Mouse (Mus musculus) neutrophil, adult 83 days (primary cell): ENCODE measurements around the gene Mettl5. TPM values are rescaled to one million over a fixed set of nuclear protein-coding genes. Genes with fewer than 3 reads are reported as not detected.

Experiments used
- total RNA-seq, 2 experiments: library from RNA; stranded (reverse); gene quantifications; one replicate each; pipeline ENCODE4 v1.2.4; 2023

Mettl5 gene
- total RNA-seq, result 10 to 100 TPM in 1 of 2 experiments, 1 to 10 TPM in 1; 9.4 to 10.0 TPM

DNA sequence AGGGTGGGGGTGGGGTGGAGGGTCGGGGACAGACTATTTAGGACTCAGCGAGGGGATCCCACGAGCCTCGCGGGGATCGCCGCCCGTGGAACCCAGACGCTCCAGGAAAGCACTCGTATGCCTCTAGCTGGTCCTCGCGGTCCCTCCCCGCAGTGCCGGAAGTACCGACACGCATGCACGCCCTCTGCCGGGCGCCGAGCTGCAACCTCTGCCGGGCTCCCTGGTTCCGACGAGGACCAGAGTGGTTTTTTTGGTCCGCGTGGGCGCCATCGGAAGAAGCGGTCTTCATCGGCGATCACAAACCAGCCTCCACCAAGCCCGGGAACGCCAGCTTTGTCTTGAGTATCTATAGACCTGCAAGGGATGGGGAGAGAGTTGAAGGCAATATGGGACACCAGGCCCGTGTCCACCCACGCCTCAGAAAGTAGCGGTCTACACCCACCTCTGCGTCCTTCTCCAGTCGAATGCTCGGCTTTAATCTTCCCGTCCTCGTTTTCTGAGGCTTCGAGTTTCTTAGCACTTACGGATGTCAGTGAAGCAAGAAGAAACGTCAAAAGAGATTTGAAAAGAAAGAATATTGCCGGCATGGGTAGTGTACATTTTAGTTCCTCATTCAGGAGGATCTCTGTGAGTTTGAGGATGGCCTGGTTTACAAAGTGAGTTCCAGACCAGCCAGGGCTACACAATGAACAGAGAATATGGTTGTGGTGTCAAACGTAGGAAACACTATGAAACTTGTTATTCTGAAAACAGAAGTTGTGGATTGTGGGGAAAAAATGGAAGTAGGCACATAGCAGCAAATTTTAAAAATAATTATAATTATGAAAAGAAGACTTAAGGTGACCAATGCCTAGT lies at the start of gene Mettl5:
Gene Mettl5 (minus strand): TSS at position 165 of the 855 bp plus-strand sequence.

DNA sequence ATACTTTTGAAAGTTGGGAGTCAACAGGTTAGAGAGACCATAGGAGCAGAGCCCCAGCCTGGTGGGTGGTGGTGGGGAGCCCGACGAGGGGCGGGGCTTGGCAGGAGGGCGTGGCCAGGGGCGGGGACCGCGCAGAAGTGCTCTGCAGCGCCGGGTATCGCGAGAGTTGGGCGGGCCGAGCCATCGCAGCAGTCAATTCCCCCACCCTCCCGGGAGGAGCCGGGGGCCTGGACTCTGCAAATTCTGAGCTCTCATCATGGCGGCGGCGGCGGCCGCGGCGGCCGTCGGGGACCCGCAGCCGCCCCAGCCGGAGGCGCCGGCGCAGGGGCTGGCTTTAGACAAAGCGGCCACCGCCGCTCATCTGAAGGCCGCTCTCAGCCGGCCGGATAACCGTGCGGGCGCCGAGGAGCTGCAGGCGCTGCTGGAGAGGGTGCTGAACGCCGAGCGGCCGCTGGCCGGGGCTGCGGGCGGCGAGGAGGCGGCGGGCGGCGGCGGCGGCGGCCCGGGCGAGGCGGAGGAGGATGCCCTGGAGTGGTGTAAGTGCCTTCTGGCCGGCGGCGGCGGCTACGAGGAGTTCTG lies 11.7 kb upstream of the Mettl5 start, which contains the start of gene Ubr3:
Gene Ubr3 (plus strand): TSS at position 208 of the 579 bp plus-strand sequence.

DNA sequence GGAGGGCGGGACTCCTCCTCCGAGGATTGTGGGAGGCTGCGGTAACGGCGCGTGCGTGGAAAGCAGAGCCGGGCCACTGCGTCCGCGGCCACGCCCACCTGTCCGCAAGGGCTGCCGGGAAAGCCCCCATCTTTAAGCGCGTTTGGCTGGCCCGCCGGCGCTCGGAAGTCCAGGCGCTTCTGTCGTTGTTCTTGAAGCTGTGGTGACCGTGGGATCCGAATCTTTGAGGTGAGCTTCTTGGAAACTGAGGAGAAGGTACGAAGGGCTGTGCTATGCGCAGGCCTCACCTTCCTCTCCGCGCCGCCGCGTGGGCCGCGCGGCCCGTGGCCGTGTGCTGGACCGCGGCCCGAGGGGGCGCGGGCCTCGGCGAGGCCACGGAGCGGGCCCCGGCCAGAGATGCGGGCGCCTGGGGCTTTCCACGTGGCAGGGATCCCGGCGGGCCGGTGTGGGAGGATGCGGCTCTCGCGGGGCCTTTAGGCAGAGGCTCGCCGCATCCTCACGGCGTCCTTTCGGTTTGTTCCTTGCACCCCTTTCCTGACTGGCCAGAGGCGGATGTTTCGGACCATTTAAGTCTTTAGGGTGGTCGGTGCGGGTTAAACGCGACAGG lies 23.8 kb downstream of the Mettl5 start, which contains the start of gene Ssb:
Gene Ssb (plus strand): TSS at position 78 of the 607 bp plus-strand sequence.

DNA sequence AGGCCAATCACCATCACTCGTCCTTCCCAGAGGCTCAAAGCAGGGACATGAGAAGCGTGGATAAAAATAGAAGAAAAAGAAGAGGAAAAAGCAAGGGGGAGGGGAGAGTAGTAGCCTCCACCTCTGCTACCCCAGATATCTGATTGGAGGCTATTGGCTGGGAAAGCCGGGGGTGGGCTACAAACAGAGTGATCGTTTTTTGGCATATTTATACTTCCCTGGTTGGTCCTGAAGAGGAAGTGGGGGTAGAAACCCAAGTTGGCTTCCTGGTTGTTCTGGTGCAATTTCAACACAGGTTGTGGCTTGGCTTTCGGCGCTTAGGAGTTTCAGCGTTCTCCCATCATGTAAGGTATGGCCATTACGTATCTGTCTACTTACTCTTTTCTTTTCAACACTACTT lies 63.7 kb downstream of the Mettl5 start, which contains the start of gene Klhl23:
Gene Klhl23 (plus strand): TSS at position 234 of the 400 bp plus-strand sequence.

Other genes with a start within 250 kb of the Mettl5 start
- gene Bbs5, start 238.4 kb downstream of the Mettl5 start, total RNA-seq, result under 1 TPM; 0.68 to 0.90 TPM
- gene Klhl41, start 215.5 kb downstream of the Mettl5 start, total RNA-seq, result under 1 TPM; 0.20 to 0.31 TPM
- 1 to 10 TPM; 4.8 to 5.3 TPM for gene Fastkd1, start 172.1 kb downstream of the Mettl5 start, total RNA-seq
- 10 to 100 TPM; 51.0 to 60.3 TPM for gene Ppig, start 163.1 kb downstream of the Mettl5 start, total RNA-seq
- 1 to 10 TPM in 1 of 2 experiments, under 1 TPM in 1; 0.51 to 1.4 TPM for gene Ccdc173, start 96.0 kb downstream of the Mettl5 start, total RNA-seq
- gene Phospho2, start 96.0 kb downstream of the Mettl5 start, total RNA-seq, result 10 to 100 TPM; 18.6 to 21.2 TPM
- 1 to 10 TPM; 6.0 to 8.3 TPM for gene Klhl23, start 63.7 kb downstream of the Mettl5 start, total RNA-seq
- 10 to 100 TPM; 89.0 to 98.2 TPM for gene Ssb, start 24.1 kb downstream of the Mettl5 start, total RNA-seq
- gene Ubr3, start 11.6 kb upstream of the Mettl5 start, total RNA-seq, result 10 to 100 TPM; 40.7 to 41.2 TPM
- gene Myo3b, start 153.5 kb upstream of the Mettl5 start, total RNA-seq, result not detected